Mouse (Mus musculus) heart, postnatal 0 days (tissue): ENCODE results near the gene St6galnac3. TPM values are rescaled to one million over a fixed set of nuclear protein-coding genes. Genes with fewer than 3 reads are reported as not detected.

ENCODE experiments used
- ATAC-seq: fragments of 200-750 bp; cut with Nextera tagmentation; 2 replicates; pipeline ENCODE4 v1.8.0; 2017; ENCODE audit warnings: low read depth, moderate number of reproducible peaks, moderate library complexity; ENCODE audit not compliant: insufficient read depth
- DNase-seq: peaks from one replicate; pipeline ENCODE4 v3.0.0-alpha.2; 2016; ENCODE audit warnings: low spot score
- H3K27ac ChIP-seq: fragments of 300-500 bp; sonication (generic); 2 replicates; pipeline ENCODE4 v1.5.1; 2014; ENCODE audit warnings: low read depth, mild to moderate bottlenecking
- H3K27me3 ChIP-seq: fragments of 300-500 bp; sonication (generic); 2 replicates; pipeline ENCODE4 v1.6.1; 2014; ENCODE audit warnings: low read length, mixed read lengths; ENCODE audit not compliant: control insufficient read depth, insufficient read depth
- H3K36me3 ChIP-seq: fragments of 300-500 bp; sonication (generic); replicated peaks from 2 replicates; pipeline ENCODE4 v1.6.1; 2014; ENCODE audit warnings: low read length, mixed read lengths; ENCODE audit not compliant: control insufficient read depth, insufficient read depth
- H3K4me1 ChIP-seq: fragments of 300-500 bp; sonication (generic); 2 replicates; pipeline ENCODE4 v1.6.1; 2014; ENCODE audit warnings: antibody characterized with exemption; ENCODE audit not compliant: control insufficient read depth, insufficient read depth
- H3K4me2 ChIP-seq: fragments of 300-500 bp; sonication (generic); 2 replicates; pipeline ENCODE4 v1.6.1; 2014; ENCODE audit warnings: low read depth, mild to moderate bottlenecking, low read length, moderate library complexity
- H3K4me3 ChIP-seq: fragments of 300-500 bp; sonication (generic); 2 replicates; pipeline ENCODE4 v1.5.1; 2014; ENCODE audit warnings: low read depth, low read length
- H3K9ac ChIP-seq: fragments of 300-500 bp; sonication (generic); replicated peaks from 2 replicates; pipeline ENCODE4 v1.6.1; 2014; ENCODE audit warnings: low read depth, low read length, mixed read lengths
- H3K9me3 ChIP-seq: fragments of 300-500 bp; sonication (generic); replicated peaks from 2 replicates; pipeline ENCODE4 v1.6.1; 2016; ENCODE audit warnings: low read length; ENCODE audit not compliant: control insufficient read depth
- CTCF ChIP-seq: IDR thresholded peaks from 2 replicates; pipeline ENCODE4 v1.5.1; 2016; ENCODE audit warnings: antibody characterized with exemption, control low read depth, low read depth
- EP300 ChIP-seq: IDR thresholded peaks from 2 replicates; pipeline ENCODE4 v1.6.1; 2016; ENCODE audit warnings: antibody characterized with exemption, low read depth
- WGBS: fragments of 180-500 bp; shearing (Covaris S2); extraction: QIAGEN DNeasy Blood & Tissue Kit; methylation state at CpG from one replicate; pipeline ENCODE4 v1.1.7; 2014; 5-methylcytosine and 5-hydroxymethylcytosine counted together
- polyA plus RNA-seq: library from polyadenylated mRNA; unstranded; fragments of >200 nt; fragmentation: Nextera tagmentation; extraction: Ambion mirVana; gene quantifications from 2 replicates; pipeline ENCODE4 v1.2.1, GENCODE M21; 2015
- total RNA-seq: library from RNA; depleted of rRNA; stranded (reverse); fragments of >200 nt; gene quantifications from 2 replicates; pipeline ENCODE4 v1.2.3, GENCODE M21; 2014; ENCODE audit warnings: low replicate concordance

Gene St6galnac3
- total and polyA plus RNA-seq, 2 experiments from 2014 or later: 9.7 to 22.5 TPM

GRCm38 (mm10) chr3:153483691-153484090 lies 241.3 kb downstream of the St6galnac3 start:
- H3K27me3 ChIP-seq: no peaks in the 10 kb centered on the region
- H3K27ac ChIP-seq: no peak overlapping the region
- WGBS: 80% methylated on average over 4 of the region's 4 CpGs
- no peaks in the 10 kb centered on the region for H3K9me3 ChIP-seq
- no peak overlapping the region for H3K4me2 ChIP-seq
- no peak overlapping the region for H3K4me3 ChIP-seq
- H3K9ac ChIP-seq: no peak overlapping the region
- no peak for ATAC-seq
- DNase-seq: no peak
- peaks cover 11% of the 10 kb centered on the region; the same call in 1 of the 2 replicates for H3K4me1 ChIP-seq
- no peaks in the 10 kb centered on the region for H3K36me3 ChIP-seq
- no peak for TF ChIP-seq EP300
- TF ChIP-seq CTCF: no peak

GRCm38 (mm10) chr3:153482098-153482497 lies 242.9 kb downstream of the St6galnac3 start:
- Histone ChIP-seq H3K9ac (no peak overlapping the region), H3K4me2 (no peak overlapping the region), H3K4me1 (peaks cover 11% of the 10 kb centered on the region; the same call in 1 of the 2 replicates), H3K27ac (no peak overlapping the region), H3K9me3 (no peaks in the 10 kb centered on the region), H3K36me3 (no peaks in the 10 kb centered on the region), H3K4me3 (no peak overlapping the region), H3K27me3 (no peaks in the 10 kb centered on the region)
- 84% methylated on average over 11 of the region's 11 CpGs for WGBS
- no peak for TF ChIP-seq EP300
- TF ChIP-seq CTCF: no peak
- DNase-seq (no peak), ATAC-seq (no peak)

- ATAC-seq (no peak), DNase-seq (no peak)
- Histone ChIP-seq H3K36me3 (no peaks in the 10 kb centered on the region), H3K4me1 (peaks cover 11% of the 10 kb centered on the region; the same call in 1 of the 2 replicates), H3K9ac (no peak overlapping the region), H3K27ac (no peak overlapping the region), H3K27me3 (no peaks in the 10 kb centered on the region), H3K4me2 (no peak overlapping the region), H3K4me3 (no peak overlapping the region), H3K9me3 (no peaks in the 10 kb centered on the region)
- TF ChIP-seq EP300 (no peak), CTCF (no peak)
- 75% methylated on average over 6 of the region's 6 CpGs for WGBS
These were observed 244.0 kb downstream of the St6galnac3 start for GRCm38 (mm10) chr3:153481012-153481411.

- H3K27ac ChIP-seq: no peak overlapping the region
- 60% methylated on average over 5 of the region's 5 CpGs for WGBS
- DNase-seq: no peak
These were observed 244.4 kb downstream of the St6galnac3 start for GRCm38 (mm10) chr3:153480636-153481006.

GRCm38 (mm10) chr3:153480005-153480635 lies 244.9 kb downstream of the St6galnac3 start:
- 69% methylated on average over 3 of the region's 3 CpGs for WGBS
- Histone ChIP-seq H3K9ac (no peak overlapping the region), H3K27me3 (no peaks in the 10 kb centered on the region), H3K4me3 (no peak overlapping the region), H3K4me1 (peaks cover 9% of the 10 kb centered on the region; the same call in 1 of the 2 replicates), H3K4me2 (no peak overlapping the region), H3K27ac (no peak overlapping the region), H3K9me3 (no peaks in the 10 kb centered on the region), H3K36me3 (no peaks in the 10 kb centered on the region)
- TF ChIP-seq CTCF (no peak), EP300 (no peak)
- DNase-seq (no peak), ATAC-seq (no peak)

More at GRCm38 (mm10) chr3:153480636-153481006, 244.4 kb downstream of the St6galnac3 start:
- Histone ChIP-seq H3K27me3 (no peaks in the 10 kb centered on the region), H3K4me1 (peaks cover 11% of the 10 kb centered on the region; the same call in 1 of the 2 replicates), H3K4me3 (no peak overlapping the region), H3K4me2 (no peak overlapping the region), H3K9ac (no peak overlapping the region), H3K36me3 (no peaks in the 10 kb centered on the region), H3K9me3 (no peaks in the 10 kb centered on the region)
- TF ChIP-seq CTCF (no peak), EP300 (no peak)
- no peak for ATAC-seq

- Histone ChIP-seq H3K36me3 (no peaks in the 10 kb centered on the region), H3K4me3 (no peak overlapping the region), H3K27me3 (no peaks in the 10 kb centered on the region), H3K4me2 (no peak overlapping the region), H3K4me1 (no peaks in the 10 kb centered on the region), H3K27ac (no peak overlapping the region), H3K9ac (no peak overlapping the region), H3K9me3 (no peaks in the 10 kb centered on the region)
- WGBS: 86% methylated on average over 9 of the region's 9 CpGs
- ATAC-seq (no peak), DNase-seq (no peak)
- TF ChIP-seq EP300: no peak
- TF ChIP-seq CTCF: no peak
These were observed 249.1 kb downstream of the St6galnac3 start for GRCm38 (mm10) chr3:153475919-153476318.
